Mouse (Mus musculus) embryonic fibroblast, embryonic 13.5 days (primary cell): ENCODE data around the gene Gpcpd1.

ENCODE experiments used
- CTCF ChIP-seq: IDR thresholded peaks from 2 replicates; pipeline ENCODE4 v1.5.1; 2011; ENCODE audit warnings: mild to moderate bottlenecking, control low read depth, low read length, moderate library complexity, borderline replicate concordance; ENCODE audit not compliant: insufficient read depth
- POLR2A ChIP-seq: IDR thresholded peaks from 2 replicates; pipeline ENCODE4 v1.6.1; 2011; ENCODE audit warnings: low read depth, mild to moderate bottlenecking, control low read depth, low read length, moderate library complexity

GRCm38 (mm10) chr2:132576522-132577135 is 10.9 kb downstream of the Gpcpd1 start:
- no peak for TF ChIP-seq POLR2A
- TF ChIP-seq CTCF, result no peak
